Mouse (Mus musculus): Measurements from ENCODE around the gene Prkd1. TPM values are rescaled to one million over a fixed set of nuclear protein-coding genes. Genes with fewer than 3 reads are reported as not detected.
A peak's percentile ranks its signal among the peaks of the same experiment; 100 is the strongest.
"Not testable (repeated sequence)": the region's sequence is repeated elsewhere in the genome, so short reads cannot be mapped to it uniquely, and the experiment has no call there.

The Prkd1 gene
- total RNA-seq (2021) = 1 to 10 TPM; 7.5 to 8.6 TPM

GRCm38 (mm10) chr12:50648671-50649541, at the start of gene Prkd1:
TSS of gene Prkd1 (minus strand) at chr12:50649098.
- DNase-seq (ENCODE audit: low spot score) = peak; percentile 54
- intact Hi-C loops (cut with DNase I) = loop anchor here (5.0 kb wide), 2 partner anchors 102 to 142 kb away; no protein-coding TSS in a partner anchor

- intact Hi-C loops (cut with DNase I) = loop anchor here (2.0 kb wide), 1 partner anchor 383 kb away; no protein-coding TSS in a partner anchor
- DNase-seq (ENCODE audit: low spot score) = no peak
Observed at GRCm38 (mm10) chr12:50697492-50697891, 48.6 kb upstream of the Prkd1 start.

- intact Hi-C loops (cut with DNase I) = loop anchor here (5.0 kb wide), 2 partner anchors 101 to 141 kb away; no protein-coding TSS in a partner anchor
- no peak for DNase-seq (ENCODE audit: low spot score)
Observed at GRCm38 (mm10) chr12:50648176-50648670, 675 bp downstream of the Prkd1 start.

DNA sequence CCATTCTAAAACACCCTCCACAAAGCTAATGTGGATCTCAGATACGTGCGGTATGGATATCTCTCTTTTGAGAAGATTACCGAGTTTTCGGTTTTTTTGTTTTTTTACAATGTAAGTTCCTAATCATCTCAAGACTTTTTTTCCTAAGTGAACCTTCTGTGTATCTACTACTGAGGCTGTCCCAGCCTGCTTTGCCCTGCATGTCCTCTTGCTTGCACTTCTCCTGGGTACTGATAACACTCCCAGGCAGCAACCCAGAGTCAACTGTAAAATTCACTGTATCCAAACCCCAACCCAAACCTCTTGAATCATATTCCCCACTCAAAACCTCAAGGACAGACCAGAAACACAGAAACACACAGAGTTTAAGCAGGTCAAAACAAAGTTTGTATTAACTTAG, 2.0 kb downstream of the Prkd1 start:
- DNase-seq (ENCODE audit: low spot score) = no peak
- intact Hi-C loops (cut with DNase I) = loop anchor here (5.0 kb wide), 2 partner anchors 100 to 140 kb away; no protein-coding TSS in a partner anchor

DNA sequence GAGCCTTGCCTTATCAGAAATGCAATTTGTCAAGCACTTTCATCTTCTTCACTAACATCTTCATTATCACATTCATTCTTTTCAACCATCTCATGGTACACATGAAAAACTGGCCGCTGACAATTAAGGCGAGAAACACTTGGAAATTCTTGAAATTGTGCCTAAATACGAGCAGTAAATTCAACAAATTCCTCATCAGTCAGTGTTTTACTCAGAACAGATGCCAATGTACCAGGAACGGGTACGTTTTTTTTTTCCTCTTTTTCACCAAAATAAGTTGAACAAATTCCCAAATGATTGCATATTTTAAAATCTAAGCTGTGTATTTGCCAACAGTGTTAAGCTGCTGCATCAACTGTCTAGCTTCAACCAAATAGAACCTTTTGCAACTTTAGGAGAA, 6.2 kb downstream of the Prkd1 start:
- intact Hi-C loops (cut with DNase I) = no loop called here
- DNase-seq (ENCODE audit: low spot score) = no peak

DNA sequence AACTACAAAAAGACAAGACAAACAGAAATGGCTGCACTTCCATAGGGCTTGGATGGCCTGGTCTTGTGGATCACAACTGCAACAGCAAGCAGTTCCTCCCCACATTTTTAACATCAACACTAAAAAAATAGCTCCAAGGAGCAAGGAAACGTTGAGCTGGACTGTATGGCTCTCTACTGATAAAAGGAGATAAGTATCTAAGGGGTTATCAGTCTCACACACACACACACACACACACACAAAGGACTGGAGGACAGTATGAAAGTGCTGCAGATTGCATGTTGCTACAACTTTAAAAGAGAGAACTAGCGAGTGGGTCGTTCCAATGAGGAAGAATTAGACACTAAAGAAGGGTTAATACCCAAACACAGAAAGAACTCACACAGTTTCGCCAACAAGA, 8.7 kb downstream of the Prkd1 start:
- DNase-seq (ENCODE audit: low spot score) = no peak
- intact Hi-C loops (cut with DNase I) = no loop called here

- DNase-seq (ENCODE audit: low spot score) = no peak
- intact Hi-C loops (cut with DNase I) = no loop called here
Observed at GRCm38 (mm10) chr12:50634436-50634835, 14.5 kb downstream of the Prkd1 start.

GRCm38 (mm10) chr12:50626100-50626499, 22.8 kb downstream of the Prkd1 start:
- intact Hi-C loops (cut with DNase I); DNase-seq (ENCODE audit: low spot score): not testable (repeated sequence)

DNA sequence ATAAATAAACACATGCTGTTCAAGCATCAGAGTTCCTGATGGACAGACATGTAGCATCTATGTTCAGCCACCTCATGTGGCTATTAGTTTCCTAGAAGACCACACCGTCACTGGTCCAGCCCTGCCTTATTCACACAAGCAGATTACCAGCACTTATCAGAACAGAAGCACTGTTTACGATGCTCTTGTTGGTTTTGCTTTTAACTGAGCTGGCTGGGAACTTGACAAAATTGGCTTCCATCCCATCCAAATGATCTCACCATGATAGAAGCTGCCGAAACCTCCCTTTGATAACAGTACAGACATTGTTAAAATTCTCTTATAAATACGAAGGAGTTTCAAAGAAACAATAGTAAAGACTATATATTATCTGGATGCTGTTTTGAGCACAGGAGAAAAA, 24.7 kb downstream of the Prkd1 start:
- intact Hi-C loops (cut with DNase I) = no loop called here
- no peak for DNase-seq (ENCODE audit: low spot score)

GRCm38 (mm10) chr12:50615852-50616251, 33.0 kb downstream of the Prkd1 start:
- intact Hi-C loops (cut with DNase I) = no loop called here
- DNase-seq (ENCODE audit: low spot score) = no peak

- intact Hi-C loops (cut with DNase I) = no loop called here
- no peak for DNase-seq (ENCODE audit: low spot score)
Observed at GRCm38 (mm10) chr12:50614341-50614740, 34.6 kb downstream of the Prkd1 start.

DNA sequence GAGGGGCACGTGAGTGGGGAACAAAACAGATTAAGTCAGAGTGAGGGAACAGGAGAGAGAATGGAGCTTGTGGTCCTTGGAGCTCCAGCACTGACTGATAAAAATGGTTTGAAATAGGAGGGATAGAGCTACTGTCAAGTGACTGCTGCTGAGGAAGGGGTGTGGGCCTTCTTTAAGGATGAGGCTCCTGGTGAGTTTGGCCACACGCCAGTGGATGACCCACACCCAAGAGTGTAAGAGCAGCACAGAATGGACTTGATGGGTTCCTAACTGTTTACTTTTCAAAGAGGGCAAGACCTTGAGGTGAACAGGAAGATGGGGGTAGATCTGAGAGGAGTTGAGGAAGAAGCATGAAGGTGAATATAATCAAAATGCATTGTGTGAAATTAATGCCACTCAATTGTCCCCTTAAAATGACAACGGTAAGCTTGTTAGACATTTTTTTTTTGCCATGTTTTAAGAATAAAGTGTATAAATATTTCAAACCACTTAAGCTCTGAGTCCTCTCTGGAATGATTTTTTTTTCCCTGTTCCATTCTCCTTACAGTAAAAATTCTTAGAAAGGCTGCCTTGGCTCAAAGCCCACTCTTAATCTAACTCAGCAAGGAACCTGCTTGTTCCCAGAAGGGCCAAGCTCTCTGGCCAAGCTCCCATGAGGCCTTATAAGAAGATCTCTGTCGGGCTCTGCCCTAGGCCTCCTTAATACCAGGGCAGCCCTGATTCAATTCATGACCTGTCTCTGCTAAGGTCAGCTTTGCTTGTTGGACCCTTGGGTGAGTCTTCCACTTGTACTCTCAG, 42.0 kb downstream of the Prkd1 start:
- DNase-seq (ENCODE audit: low spot score) = no peak
- intact Hi-C loops (cut with DNase I) = no loop called here

DNA sequence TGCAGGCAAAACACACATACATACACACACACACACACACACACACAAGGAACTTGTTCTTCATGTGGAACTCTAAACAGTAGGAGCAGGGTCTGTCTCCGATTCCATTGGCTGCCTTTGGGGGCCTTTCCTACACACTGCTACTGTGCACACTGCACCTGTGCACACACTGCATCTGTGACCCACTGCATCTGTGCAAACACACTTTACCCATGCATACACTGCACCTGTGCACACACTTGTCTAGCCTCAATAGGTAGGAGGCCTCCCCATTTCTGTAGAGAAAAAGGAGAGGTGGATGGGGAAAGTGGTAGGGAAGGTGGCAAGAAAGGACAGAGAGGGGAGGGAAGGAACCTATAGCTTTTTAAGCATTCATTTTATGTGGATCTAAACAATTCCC, 49.5 kb downstream of the Prkd1 start:
- intact Hi-C loops (cut with DNase I) = no loop called here
- no peak for DNase-seq (ENCODE audit: low spot score)

- intact Hi-C loops (cut with DNase I) = no loop called here
- DNase-seq (ENCODE audit: low spot score) = no peak
Observed at GRCm38 (mm10) chr12:50598053-50598988, 50.6 kb downstream of the Prkd1 start.

GRCm38 (mm10) chr12:50597467-50597866, 51.4 kb downstream of the Prkd1 start:
- no peak for DNase-seq (ENCODE audit: low spot score)
- intact Hi-C loops (cut with DNase I) = no loop called here

- DNase-seq (ENCODE audit: low spot score) = no peak
- intact Hi-C loops (cut with DNase I) = no loop called here
Observed at GRCm38 (mm10) chr12:50595777-50596176, 53.1 kb downstream of the Prkd1 start.

DNA sequence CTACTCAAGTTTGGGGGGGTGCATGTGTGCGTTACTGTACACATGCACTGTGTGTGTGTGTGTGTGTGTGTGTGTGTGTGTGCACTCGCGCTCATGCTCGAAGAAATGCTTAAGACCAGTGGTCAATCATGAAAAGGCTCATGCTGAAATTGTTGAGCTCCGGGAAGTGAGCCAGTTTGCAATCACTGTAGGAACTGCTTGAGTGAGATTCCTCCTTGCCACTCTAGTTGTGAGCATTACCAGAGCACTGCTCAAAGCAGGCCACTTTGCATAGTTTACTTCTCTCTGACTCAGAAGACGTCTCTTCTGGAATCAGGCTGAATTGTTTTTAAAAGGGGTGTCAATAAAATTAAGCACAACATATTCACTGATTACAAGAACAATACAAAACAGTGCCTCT, 54.4 kb downstream of the Prkd1 start:
- intact Hi-C loops (cut with DNase I) = no loop called here
- no peak for DNase-seq (ENCODE audit: low spot score)

GRCm38 (mm10) chr12:50593481-50593880, 55.4 kb downstream of the Prkd1 start:
- DNase-seq (ENCODE audit: low spot score) = no peak
- intact Hi-C loops (cut with DNase I) = no loop called here

DNA sequence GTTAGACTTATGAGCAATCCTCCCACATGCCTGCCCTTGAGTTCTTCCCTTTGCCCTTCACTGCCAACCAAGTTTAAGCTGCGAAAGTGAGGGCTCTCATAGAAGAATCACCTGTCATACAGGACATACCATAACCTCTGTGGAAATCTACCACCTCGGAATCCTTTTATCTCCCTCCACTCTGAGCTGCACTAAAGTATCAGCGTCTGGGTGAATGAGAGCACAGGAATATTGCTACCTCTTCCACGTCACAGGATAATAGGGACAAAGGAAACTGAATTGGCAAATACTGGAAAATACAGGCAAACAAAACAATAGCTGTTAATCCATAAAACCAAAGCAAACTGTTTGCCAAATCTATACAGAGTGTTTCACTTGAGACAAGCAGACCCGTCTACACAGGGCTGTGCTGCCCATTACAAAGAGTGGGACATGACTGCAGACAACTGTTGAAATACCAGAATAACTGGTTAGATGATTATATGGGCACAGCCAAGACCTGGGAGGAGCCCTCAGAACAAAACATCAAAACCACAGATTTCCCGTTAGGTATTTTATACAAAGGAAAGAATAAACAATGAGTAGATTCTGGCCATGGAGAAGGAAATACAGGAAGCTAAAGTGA, 60.6 kb downstream of the Prkd1 start:
- intact Hi-C loops (cut with DNase I) = no loop called here
- DNase-seq (ENCODE audit: low spot score) = no peak

Data from heart, postnatal 25 days (tissue).